13 mouse cellular contexts compared by ENCODE assay signal in the genomic region with DNA sequence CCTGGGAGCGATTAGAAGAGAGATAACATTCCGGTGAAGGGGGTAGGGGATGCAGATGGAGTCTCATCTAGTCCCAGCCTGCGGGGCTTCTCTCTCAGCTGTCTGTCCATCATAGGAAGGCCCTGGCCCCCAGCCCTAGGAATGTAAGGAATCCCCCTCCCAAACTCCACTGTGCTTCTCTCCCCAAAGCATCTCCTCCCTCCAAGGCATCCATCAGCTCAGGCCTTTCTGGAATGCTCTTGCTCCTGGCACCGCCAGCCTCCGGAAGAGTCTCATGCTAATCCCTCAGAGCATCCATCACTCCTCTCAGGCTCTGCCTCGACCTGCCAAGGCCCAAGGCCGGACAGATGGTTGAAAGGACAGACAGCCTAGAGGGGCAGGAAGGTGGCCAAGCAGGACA.
DNase-seq lines count a peak whose midpoint lies in the region; ATAC-seq and TF ChIP-seq lines count a peak whose summit lies in the region.
"Had no signal": no experiment of that assay in that cellular context is flagged by ENCODE, and none has a peak within 500 bp of the region (broad histone marks: within the 10 kb centered on the region; RNA-seq: fewer than 3 reads in every experiment).

No protein-coding gene starts in this region.

- H3K4me2 ChIP-seq in forebrain, embryonic 11.5 days (ENCODE audit: low read depth, low read length, severe bottlenecking) = no peak overlapping the region
- no peak overlapping the region for H3K4me2 ChIP-seq in liver, embryonic 11.5 days
- no peak overlapping the region for H3K4me2 ChIP-seq in liver, postnatal 0 days (ENCODE audit: low read depth, low read length)
- H3K4me2 ChIP-seq in forebrain, embryonic 12.5 days = no peak overlapping the region
- H3K4me2 ChIP-seq: liver, embryonic 13.5 days; midbrain, embryonic 15.5 days had no signal

- peak overlapping the region; percentile 13; the same call in 1 of the 2 replicates for H3K27ac ChIP-seq in forebrain, embryonic 10.5 days
- no peak overlapping the region for H3K27ac ChIP-seq in forebrain, embryonic 11.5 days (ENCODE audit: low read depth, low read length)
- H3K27ac ChIP-seq in liver, embryonic 11.5 days (ENCODE audit: low read depth, low read length) = peak overlapping the region; percentile 9; the same call in 1 of the 2 replicates
- no peak overlapping the region for H3K27ac ChIP-seq in liver, postnatal 0 days (ENCODE audit: low read depth)
- no peak overlapping the region for H3K27ac ChIP-seq in forebrain, embryonic 12.5 days
- H3K27ac ChIP-seq: liver, embryonic 13.5 days; midbrain, embryonic 15.5 days had no signal

- TF ChIP-seq EP300 in liver, postnatal 0 days (IDR thresholded peaks at IDR 0.05; ENCODE audit: low read depth) = no peak

- no peak overlapping the region for H3K4me3 ChIP-seq in forebrain, embryonic 10.5 days
- H3K4me3 ChIP-seq in forebrain, embryonic 11.5 days (ENCODE audit: low read depth, low read length) = no peak overlapping the region
- no peak overlapping the region for H3K4me3 ChIP-seq in liver, embryonic 11.5 days (ENCODE audit: low read depth, low read length)
- no peak overlapping the region for H3K4me3 ChIP-seq in liver, postnatal 0 days (ENCODE audit: low read depth, low read length)
- H3K4me3 ChIP-seq in forebrain, embryonic 12.5 days (replicated peaks) = no peak overlapping the region
- H3K4me3 ChIP-seq: liver, embryonic 13.5 days; midbrain, embryonic 15.5 days had no signal

- peaks cover 14% of the 10 kb centered on the region for H3K4me1 ChIP-seq in forebrain, embryonic 10.5 days
- H3K4me1 ChIP-seq in forebrain, embryonic 11.5 days (replicated peaks; ENCODE audit: control insufficient read depth, insufficient read depth, low read length) = no peaks in the 10 kb centered on the region
- H3K4me1 ChIP-seq in liver, embryonic 11.5 days (replicated peaks; ENCODE audit: control insufficient read depth, insufficient read depth, low read length) = no peaks in the 10 kb centered on the region; the same call in 1 of the 2 replicates
- H3K4me1 ChIP-seq in liver, postnatal 0 days (ENCODE audit: insufficient read depth) = no peaks in the 10 kb centered on the region
- H3K4me1 ChIP-seq in forebrain, embryonic 12.5 days = 0 out of 2 replicates have a peak, but pooled peaks cover 3% of the 10 kb centered on the region
- H3K4me1 ChIP-seq: liver, embryonic 13.5 days; midbrain, embryonic 15.5 days had no signal

- no peak for ATAC-seq in forebrain, embryonic 11.5 days (replicated peaks; ENCODE audit: low FRiP score)
- ATAC-seq in liver, embryonic 11.5 days (replicated peaks; ENCODE audit: low FRiP score) = no peak
- ATAC-seq in liver, postnatal 0 days = no peak
- ATAC-seq in forebrain, embryonic 12.5 days (ENCODE audit: low FRiP score) = no peak
- ATAC-seq: midbrain, embryonic 15.5 days had no signal

- H3K9me3 ChIP-seq in forebrain, embryonic 10.5 days = no peaks in the 10 kb centered on the region; the same call in 1 of the 2 replicates
- no peaks in the 10 kb centered on the region for H3K9me3 ChIP-seq in forebrain, embryonic 11.5 days (ENCODE audit: control insufficient read depth, low read length)
- no peaks in the 10 kb centered on the region for H3K9me3 ChIP-seq in liver, embryonic 11.5 days (ENCODE audit: control insufficient read depth, low read length)
- H3K9me3 ChIP-seq in liver, postnatal 0 days (ENCODE audit: low read length) = no peaks in the 10 kb centered on the region
- H3K9me3 ChIP-seq in forebrain, embryonic 12.5 days = no peaks in the 10 kb centered on the region
- H3K9me3 ChIP-seq: liver, embryonic 13.5 days; midbrain, embryonic 15.5 days had no signal

- H3K36me3 ChIP-seq in forebrain, embryonic 10.5 days (replicated peaks) = no peaks in the 10 kb centered on the region
- H3K36me3 ChIP-seq in forebrain, embryonic 11.5 days (ENCODE audit: control insufficient read depth, insufficient read depth, low read length) = no peaks in the 10 kb centered on the region
- no peaks in the 10 kb centered on the region for H3K36me3 ChIP-seq in liver, embryonic 11.5 days (ENCODE audit: control insufficient read depth, insufficient read depth, low read length)
- no peaks in the 10 kb centered on the region for H3K36me3 ChIP-seq in liver, postnatal 0 days (replicated peaks; ENCODE audit: insufficient read depth, low read length)
- no peaks in the 10 kb centered on the region for H3K36me3 ChIP-seq in forebrain, embryonic 12.5 days (replicated peaks)
- H3K36me3 ChIP-seq: liver, embryonic 13.5 days; midbrain, embryonic 15.5 days had no signal

- no peaks in the 10 kb centered on the region for H3K27me3 ChIP-seq in forebrain, embryonic 10.5 days (ENCODE audit: poor library complexity, severe bottlenecking)
- H3K27me3 ChIP-seq in forebrain, embryonic 11.5 days (ENCODE audit: control insufficient read depth, insufficient read depth, low read length) = no peaks in the 10 kb centered on the region
- no peaks in the 10 kb centered on the region for H3K27me3 ChIP-seq in liver, embryonic 11.5 days (replicated peaks; ENCODE audit: control insufficient read depth, insufficient read depth, low read length)
- H3K27me3 ChIP-seq in liver, postnatal 0 days (ENCODE audit: insufficient read depth, low read length) = no peaks in the 10 kb centered on the region
- H3K27me3 ChIP-seq in forebrain, embryonic 12.5 days = no peaks in the 10 kb centered on the region
- H3K27me3 ChIP-seq: liver, embryonic 13.5 days; midbrain, embryonic 15.5 days had no signal

- no peak for DNase-seq in forebrain, embryonic 10.5 days (ENCODE audit: extremely low spot score, low spot score)
- DNase-seq in forebrain, embryonic 11.5 days (ENCODE audit: low spot score) = no peak
- no peak for DNase-seq in liver, embryonic 11.5 days (ENCODE audit: low spot score)
- no peak for DNase-seq in liver, postnatal 0 days
- DNase-seq in embryo, embryonic 10 days (ENCODE audit: low spot score) = peak; percentile 63
- DNase-seq in mesoderm, embryonic 11.5 days (ENCODE audit: low read depth, low spot score) = peak; percentile 76
- DNase-seq in spleen, postnatal 10 days (ENCODE audit: low spot score in 2 of 2) = no peak
- DNase-seq: B cell, adult 2 months; heart, postnatal 14 days; kidney, postnatal 4 days; liver, embryonic 13.5 days had no signal

- 65% methylated on average over 7 of the region's 7 CpGs for WGBS in forebrain, embryonic 10.5 days
- WGBS in forebrain, embryonic 11.5 days = 72% methylated on average over 7 of the region's 7 CpGs
- WGBS in liver, embryonic 11.5 days = 33% methylated on average over 7 of the region's 7 CpGs
- 50% methylated on average over 7 of the region's 7 CpGs for WGBS in liver, postnatal 0 days (ENCODE audit: insufficient replicate concordance)
- WGBS in forebrain, embryonic 12.5 days = 72% methylated on average over 7 of the region's 7 CpGs

- no peak overlapping the region for H3K9ac ChIP-seq in forebrain, embryonic 11.5 days (ENCODE audit: low read length)
- no peak overlapping the region for H3K9ac ChIP-seq in liver, embryonic 11.5 days (ENCODE audit: low read depth, low read length)
- H3K9ac ChIP-seq in liver, postnatal 0 days (replicated peaks) = no peak overlapping the region
- H3K9ac ChIP-seq in forebrain, embryonic 12.5 days = no peak overlapping the region
- H3K9ac ChIP-seq: liver, embryonic 13.5 days; midbrain, embryonic 15.5 days had no signal

- TF ChIP-seq CTCF in liver, postnatal 0 days (IDR thresholded peaks at IDR 0.05; ENCODE audit: low read depth) = no peak

Comparison
In these comparisons a context has a peak if more than half of its experiments do, and no peak if none do; other contexts are left out.
1. H3K27ac ChIP-seq: peak in forebrain, embryonic 10.5 days (single experiment) and liver, embryonic 11.5 days (single experiment); none in forebrain, embryonic 11.5 days (single experiment), liver, postnatal 0 days (single experiment) and forebrain, embryonic 12.5 days (single experiment).
2. DNase-seq: peak in embryo, embryonic 10 days (single experiment) and mesoderm, embryonic 11.5 days (single experiment); none in forebrain, embryonic 10.5 days (single experiment), forebrain, embryonic 11.5 days (single experiment), liver, embryonic 11.5 days (single experiment), liver, postnatal 0 days (single experiment) and spleen, postnatal 10 days (0 of 2).